Mouse (Mus musculus) mouse trophoblast stem cell (cell line): ENCODE measurements around the gene Ddx46.
"Not testable (repeated sequence)": the region's sequence is repeated elsewhere in the genome, so short reads cannot be mapped to it uniquely, and the experiment has no call there.

Experiments
- in situ Hi-C, 2 experiments: fragments of 300-500 bp; cut with MseI, MboI; formaldehyde crosslinking; loops; 2 replicates in 1 of 2; 3 replicates in 1 of 2; pipeline ENCODE4 v1.15.1; 2025

Gene Ddx46

DNA sequence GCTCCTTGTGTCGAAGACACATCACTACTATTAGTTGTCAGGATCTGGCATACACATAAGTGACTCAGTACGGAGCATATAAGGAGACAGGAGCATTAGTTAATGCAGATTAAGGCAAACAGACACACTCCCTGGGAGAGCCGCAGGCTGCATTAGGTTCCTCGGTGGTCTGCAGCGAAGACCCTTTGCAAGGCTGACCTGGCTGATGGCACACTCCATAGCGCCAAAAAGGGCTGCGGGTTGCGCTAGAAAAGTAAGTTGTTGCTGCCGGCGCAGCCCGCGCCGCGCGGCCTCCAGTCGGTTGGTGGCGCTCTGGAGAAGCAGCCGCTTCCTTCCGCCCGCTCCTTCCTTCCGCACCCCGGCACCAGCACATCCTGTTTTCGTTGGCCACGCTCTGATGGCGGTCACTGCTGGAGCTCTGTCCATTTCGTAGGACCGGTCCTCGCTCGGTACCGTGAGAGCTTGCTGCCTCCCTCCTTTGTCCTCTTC, at the start of gene Ddx46:
Gene Ddx46 (plus strand): TSS at position 389 of the 489 bp plus-strand sequence.
- in situ Hi-C loops, result loop anchor here in 1 of 2 experiments (5.0 kb wide), 1 partner anchor 32 kb away; no protein-coding TSS in a partner anchor

DNA sequence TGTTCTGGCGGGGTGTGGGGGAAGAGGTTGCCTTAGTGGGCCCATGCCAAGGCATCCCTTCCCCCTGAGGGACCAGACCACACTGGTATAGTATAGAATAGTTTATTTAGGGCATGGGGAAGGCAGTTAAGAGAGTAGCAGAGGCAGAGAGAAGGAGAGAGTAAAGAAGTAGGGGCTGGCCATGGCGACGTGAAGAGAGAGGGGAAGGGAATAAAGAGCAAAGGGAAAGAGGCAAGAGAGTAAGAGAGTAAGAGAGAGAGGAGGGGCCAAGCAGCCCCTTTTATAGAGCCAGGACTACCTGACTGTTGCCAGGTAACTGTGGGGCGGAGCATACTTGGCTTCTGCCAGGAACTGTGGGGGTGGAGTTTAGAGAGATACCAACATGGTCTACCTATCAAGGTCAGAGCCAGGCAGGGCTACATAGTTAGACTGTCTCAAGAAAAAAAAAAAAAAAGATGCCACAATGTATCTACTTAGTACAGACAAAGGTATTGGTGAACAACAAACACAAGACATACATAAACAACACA, 42.8 kb upstream of the Ddx46 start:
- in situ Hi-C loops, result no loop called here

DNA sequence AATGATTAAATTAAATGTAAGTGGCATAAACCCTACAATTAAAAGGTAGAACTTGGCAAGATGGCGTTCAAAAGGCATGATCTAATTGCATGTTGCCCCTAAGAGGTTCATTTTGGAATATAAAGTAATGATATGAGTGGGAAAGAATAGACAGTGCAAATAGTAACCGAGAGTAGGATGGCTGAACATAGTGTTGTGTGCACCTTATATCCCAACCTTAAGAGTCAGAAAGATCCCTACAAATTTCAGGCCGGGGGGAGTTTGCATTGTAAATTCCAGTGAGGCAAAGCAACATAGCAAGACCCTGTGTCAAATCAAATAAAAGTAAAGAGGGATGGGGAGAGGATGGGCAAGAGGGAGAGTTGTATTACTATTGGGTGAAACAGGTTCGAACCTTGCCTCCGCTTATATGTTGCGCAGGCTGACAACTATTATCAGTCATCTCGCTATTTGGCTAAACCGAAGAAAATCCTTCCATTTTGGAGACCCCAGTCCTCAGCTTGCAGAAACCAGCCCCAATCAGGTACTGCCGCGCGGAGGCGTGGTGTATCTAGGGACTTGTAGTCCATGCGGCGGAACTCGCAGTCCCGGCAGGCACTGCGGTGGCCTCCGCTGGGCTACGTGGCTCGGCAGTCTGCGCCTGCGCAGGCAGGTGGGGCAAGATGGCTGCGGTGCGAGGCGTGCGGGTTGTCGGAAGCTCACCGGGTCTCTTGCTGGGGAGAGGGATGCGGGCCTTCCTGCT, 42.1 kb upstream of the Ddx46 start:
- in situ Hi-C loops, result no loop called here

DNA sequence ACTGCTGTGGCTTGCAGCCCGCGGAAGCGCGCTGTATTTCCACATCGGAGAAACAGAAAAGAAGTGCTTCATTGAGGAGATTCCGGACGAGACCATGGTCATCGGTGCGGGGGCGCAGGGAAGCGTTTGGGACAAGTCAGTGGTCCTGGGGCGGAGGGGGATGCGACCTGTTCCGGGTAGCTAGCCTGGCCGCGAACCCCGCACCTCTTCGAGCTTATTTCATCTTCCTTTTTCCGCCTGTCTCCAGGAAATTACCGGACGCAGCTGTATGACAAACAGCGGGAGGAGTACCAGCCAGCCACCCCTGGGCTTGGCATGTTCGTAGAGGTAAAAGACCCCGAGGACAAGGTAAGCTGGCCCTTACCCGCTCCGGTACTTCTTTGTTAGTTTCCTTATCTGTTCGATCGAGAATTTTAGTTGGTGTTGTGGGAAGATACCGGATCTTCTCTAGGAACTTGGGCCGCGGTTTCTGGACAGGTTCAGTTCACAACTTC, 41.5 kb upstream of the Ddx46 start:
- in situ Hi-C loops, result no loop called here

DNA sequence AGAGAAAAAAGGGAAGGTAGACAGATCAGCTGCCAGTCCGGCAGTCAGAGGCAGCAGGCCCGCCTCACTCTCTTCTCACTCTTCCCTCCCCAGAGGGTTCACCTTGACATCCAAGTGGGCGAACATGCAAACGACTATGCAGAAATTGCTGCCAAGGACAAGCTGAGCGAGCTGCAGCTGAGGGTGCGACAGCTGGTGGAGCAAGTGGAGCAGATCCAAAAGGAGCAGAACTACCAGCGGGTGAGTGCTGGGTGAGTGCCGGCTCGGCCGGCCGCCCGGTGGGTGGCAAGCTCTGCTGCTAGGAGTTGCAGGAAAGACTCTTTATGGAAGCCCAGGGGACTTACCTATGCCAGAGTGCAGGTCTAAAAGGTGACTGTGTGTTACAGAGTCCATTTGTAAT, 39.5 kb upstream of the Ddx46 start:
- in situ Hi-C loops, result no loop called here

DNA sequence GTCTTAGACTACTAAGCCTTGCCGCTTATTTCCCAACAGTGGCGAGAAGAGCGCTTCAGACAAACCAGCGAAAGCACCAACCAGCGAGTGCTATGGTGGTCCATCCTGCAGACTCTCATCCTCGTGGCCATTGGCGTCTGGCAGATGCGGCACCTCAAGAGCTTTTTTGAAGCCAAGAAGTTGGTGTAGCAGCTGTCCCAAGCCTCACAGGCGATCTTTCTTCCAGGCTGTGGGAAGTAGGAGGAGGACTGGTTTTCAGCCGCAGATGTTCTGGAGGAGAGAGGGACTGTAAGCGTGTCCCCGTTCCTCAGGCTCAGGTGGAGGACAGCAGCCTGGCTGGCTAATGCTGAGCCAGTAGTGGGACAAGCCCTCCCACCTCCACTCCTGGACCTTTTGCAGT, 38.0 kb upstream of the Ddx46 start:
- in situ Hi-C loops, result no loop called here

DNA sequence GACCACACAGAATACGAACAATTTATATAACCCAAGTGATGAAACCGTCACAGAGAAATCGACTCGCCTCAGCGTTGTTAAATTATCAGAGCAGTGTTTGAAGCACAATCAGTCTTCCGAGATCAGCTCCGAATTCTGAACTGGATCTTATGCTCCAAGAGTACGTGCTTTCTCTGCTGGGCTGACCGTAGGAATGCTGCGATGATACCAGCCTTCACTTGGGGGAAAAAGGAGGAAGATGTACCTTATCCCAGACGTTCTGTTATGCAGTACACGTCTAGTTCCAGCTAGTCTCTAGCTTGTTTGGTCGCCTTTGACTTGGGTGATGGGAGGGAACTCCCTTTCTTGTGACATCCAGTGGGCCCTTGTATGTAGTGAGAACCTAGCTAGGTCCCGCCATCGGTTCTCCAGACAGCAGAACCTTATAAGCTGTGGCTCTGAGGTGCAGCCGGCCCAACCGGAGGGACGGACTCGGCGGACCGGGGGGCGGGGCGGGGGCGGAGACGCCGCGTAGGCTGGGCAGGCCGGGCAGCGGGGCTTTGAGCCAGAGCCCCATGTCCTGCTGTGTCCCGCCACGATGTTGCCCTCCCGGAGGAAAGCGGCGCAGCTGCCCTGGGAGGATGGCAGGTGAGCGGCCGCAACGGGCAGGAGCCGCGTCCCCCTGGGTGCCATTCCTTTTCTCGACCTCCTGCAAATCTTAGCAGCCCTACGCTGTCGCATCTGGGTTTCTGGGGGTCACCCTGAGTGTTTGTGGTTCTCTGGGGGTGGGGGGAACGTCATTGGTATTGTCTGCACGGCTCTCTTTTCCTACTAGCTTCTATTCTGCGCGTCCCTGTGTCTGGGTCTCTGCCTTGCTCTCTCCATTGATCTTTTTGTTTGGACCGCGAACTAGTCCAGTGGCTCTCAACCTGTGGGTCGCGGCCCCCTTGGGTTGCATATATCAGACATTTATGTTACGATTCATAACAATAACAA, 35.0 kb upstream of the Ddx46 start, which contains the start of gene B4galt7:
Gene B4galt7 (plus strand): TSS at position 331 of the 975 bp plus-strand sequence.
- in situ Hi-C loops, result loop anchor here in 1 of 2 experiments (5.0 kb wide), 1 partner anchor 37 kb away; the partner anchor contains the start of gene Ddx46

DNA sequence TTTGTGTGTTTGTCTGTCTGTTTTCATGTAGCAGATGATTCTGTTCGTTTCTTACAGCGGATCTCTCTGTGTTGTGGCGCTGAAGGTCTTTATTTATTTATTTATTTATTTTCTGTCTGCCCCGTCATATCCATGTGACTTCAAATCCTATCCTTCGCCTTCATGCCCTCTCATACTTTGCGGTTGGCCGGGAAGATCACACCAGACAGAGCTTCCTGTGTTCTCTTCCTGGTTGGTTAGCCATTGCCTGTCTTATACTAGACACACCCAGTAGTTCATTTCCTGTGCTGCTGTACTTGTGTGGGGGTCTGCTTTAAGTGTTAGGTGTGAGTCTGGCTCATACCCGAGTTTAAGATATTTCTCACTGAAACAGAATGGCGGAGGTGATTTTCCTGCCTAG, 34.2 kb upstream of the Ddx46 start:
- in situ Hi-C loops, result loop anchor here in 1 of 2 experiments (5.0 kb wide), 1 partner anchor 37 kb away; the partner anchor contains the start of gene Ddx46

DNA sequence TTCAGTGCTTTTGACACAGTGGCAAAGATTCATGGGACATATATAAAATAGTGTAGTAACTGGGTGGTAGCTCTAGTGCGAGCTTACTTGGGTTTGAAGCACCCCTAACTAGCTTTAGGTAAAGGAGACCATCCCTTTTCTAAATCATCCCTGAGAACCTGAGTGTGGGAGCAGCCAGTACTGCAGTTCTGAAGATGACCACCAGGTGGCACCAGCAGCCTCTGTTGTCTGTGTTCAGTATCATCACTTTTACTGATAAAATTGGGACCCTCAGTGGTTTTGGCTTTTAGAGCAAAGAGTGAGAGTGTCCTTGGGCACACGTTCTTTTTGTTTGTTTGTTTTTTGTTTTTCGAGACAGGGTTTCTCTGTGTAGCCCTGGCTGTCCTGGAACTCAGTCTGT, 33.2 kb upstream of the Ddx46 start:
- in situ Hi-C loops, result loop anchor here in 1 of 2 experiments (5.0 kb wide), 1 partner anchor 36 kb away; the partner anchor contains the start of gene Ddx46

DNA sequence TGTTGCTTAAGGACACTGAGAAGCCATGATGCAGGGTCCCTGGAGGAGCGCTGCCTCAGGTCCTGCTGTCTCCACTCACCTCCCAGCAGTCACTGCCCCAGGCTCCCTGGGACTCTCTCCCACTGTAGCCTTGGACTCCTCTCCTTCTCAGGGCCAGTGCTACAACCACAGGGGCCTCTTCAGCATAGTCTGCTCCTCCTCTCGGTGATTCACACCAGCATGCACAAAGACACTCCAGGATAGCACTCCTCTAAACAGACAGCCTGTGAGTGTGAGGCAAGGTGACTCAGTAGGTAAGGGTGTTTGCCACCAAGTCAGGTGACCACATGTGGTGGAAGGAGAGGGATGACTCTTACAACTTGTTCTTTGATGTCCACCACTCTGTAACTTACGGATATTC, 30.2 kb upstream of the Ddx46 start:
- in situ Hi-C loops, result loop anchor here in 1 of 2 experiments (5.0 kb wide), 1 partner anchor 33 kb away; the partner anchor contains the start of gene Ddx46

DNA sequence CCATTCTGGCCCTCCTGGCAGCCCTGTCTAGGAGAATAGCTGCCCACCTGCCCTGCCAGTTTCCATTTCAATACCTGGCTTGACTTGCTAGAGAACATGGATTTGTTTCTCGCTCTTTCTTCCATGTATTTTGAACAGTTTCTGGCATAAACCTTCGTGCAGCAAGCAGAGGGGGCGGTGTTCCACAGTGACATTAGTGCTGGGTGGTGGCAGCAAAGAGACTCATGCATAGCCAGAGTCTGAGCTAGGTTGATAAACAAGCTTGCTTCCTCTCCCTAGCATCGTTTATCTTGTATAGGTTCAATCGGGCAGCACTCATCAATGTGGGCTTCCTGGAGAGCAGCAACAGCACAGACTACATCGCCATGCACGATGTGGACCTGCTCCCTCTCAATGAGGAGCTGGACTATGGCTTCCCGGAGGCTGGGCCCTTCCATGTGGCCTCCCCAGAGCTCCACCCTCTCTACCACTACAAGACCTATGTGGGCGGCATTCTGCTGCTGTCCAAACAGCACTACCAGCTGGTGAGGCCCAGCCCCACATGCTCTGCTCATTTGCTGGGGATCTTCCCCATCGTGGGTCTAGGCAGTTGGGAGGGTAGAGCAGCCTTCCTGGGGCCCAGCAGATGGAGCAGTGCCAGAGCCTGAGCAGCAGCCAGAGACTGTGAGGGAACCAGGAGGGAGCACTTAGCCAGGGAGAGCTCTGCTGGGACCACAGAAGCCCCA, 27.8 kb upstream of the Ddx46 start:
- in situ Hi-C loops, result no loop called here

DNA sequence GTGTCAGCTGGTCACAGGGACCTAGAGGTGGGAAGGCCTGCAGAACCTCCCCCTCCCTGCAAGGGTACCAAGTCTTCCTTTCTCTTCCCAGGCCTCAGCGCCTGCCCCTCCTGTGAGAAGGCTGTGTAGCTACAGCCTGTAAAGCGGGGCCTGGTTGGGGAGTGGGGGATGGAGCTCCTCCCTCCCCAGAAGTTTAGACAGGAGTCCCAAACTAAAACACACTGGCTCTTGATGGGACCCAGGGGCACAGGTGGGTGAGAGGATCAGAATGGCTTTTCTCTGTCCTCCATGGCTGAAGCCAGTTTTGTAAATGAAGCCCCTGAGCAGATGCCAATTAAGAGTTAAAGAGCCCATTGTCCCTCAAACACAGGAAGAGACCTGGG, 27.2 kb upstream of the Ddx46 start:
- in situ Hi-C loops, result no loop called here

DNA sequence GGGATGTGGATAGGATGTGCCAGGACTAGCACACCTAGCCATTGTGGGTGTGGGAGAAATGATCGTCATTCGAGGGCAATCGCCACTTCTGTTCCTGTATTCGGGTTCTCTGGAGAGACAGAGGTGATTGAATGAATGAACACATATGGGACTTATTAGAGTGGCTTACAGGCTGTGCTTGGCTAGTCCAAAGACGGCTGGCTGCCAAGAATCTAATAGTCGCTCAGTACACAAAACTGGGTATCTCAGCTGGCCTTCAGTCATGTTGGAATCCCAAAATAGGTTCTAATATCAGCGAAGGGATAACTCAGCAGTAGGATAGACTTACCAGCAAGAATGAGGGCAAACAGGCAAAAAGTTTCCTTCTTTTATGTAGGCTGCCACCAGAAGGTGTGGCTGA, 22.8 kb upstream of the Ddx46 start:
- in situ Hi-C loops, result no loop called here

DNA sequence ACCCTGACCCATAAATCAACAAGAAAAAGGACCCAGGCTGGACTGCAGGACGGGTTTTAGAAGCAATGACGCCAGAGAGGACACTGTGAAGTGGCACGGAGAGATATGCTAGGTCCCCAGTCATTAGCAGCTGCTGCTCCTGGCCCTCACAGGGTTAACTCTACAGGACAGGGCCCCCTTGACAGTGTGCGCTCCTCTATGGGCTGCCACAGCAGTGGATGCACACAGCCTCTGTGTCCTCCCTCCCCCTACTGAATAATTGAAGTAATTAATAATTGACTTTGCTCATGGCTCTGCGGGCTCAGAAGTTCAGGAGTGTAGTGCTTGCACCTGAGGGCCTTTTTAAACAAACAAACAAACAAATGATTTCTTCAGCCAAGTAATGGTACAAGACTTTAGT, 21.4 kb upstream of the Ddx46 start:
- in situ Hi-C loops, result no loop called here

DNA sequence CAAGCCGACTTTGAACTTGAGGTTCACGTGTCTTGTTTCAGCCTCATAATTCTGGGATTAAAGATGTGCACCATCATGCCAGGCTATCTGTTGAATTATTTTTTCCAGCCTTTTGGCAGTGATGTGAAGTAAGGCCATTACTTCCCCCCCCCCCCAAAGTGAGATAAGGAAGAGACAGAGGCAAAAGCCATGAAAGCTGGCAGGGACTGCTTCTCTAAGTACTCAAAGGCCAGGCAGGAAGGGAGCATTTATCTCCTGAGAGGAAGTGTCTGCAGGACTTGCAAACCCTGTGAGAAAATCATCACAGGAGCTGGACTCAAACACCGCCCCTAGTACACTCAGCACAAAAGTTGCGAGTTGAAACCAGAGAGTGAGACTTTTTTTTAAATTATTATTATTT, 15.5 kb upstream of the Ddx46 start:
- in situ Hi-C loops, result no loop called here

DNA sequence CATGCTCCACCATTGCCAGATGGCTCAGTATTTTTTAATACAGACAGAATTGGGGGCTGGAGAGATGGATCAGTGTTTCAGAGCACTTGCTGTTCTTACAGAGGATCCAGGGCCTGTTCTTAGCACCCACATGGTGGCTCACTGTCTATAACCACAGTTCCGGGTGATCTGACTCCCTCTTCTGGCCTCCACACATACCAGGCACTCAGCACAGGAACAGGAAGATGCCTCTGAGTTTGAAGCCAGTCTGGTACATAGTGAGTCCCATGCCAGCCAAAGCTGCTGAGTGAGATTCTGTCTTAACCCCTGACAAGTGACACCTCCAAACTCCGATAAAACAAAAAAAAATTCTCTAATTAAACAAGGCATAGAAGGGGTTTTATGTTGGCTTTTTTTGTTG, 14.6 kb upstream of the Ddx46 start:
- in situ Hi-C loops, result no loop called here

DNA sequence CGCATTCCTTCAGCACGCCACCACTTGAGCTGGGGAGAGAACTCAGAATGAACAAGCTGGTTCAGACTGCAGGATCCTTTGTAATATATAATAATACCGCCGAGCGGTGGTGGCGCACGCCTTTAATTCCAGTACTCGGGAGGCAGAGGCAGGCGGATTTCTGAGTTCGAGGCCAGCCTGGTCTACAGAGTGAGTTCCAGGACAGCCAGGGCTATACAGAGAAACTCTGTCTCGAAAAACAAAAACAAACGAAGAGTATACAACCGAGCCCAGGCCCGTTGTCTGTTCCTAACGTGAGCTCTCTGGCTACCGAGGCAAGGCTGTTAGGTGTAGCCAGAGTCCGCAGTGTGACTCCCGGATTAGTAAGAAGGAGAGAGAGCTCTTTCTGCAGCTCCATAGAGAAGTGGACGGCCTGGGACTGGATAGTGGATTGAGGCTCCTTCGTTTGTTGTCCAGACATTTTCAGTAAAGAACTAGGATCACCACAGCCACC, 12.6 kb upstream of the Ddx46 start:
- in situ Hi-C loops, result not testable (repeated sequence)

DNA sequence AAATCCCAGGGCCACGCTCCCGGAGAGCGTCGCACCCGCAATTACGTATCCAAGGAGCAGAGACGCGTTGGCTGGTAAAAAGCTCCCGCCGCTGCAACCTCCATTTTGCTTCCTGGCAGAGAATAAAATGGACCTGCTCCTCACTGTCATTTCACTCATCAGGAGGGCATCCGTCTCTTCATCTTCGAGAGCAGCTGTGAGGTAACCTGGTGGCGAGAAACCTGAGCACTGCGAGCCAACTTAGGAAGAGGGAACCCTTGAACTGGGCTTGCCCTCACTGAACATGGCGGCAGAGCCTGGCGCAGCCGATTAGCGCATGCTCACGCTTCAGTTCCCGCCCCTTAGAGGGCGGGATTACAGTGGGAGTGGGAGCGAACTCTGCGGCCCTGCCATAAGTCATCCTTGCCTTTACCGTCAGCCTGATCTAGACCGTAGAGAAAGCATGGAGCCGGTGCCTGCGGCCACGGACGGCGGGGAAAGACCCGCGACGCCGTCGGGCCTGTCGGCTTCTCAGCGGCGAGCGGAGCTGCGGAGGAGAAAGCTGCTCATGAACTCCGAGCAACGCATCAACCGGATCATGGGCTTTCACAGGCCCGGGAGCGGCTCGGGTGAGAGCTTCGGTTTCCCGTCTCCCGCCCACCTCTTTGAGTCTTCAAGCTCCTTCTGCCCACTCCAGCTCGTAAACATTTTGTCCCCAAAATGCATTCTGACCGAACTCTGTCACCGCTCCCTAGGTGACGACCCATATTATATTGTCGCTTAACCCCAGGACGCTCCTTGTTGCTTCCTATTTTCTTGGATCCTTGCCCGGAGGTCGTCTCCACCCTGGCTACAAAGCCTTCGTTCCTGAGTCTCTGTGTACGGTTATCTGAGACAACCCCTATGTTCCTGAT, 11.9 kb upstream of the Ddx46 start, which contains the start of gene Caml:
Gene Caml (plus strand): TSS at position 357 of the 893 bp plus-strand sequence.
- in situ Hi-C loops, result no loop called here

DNA sequence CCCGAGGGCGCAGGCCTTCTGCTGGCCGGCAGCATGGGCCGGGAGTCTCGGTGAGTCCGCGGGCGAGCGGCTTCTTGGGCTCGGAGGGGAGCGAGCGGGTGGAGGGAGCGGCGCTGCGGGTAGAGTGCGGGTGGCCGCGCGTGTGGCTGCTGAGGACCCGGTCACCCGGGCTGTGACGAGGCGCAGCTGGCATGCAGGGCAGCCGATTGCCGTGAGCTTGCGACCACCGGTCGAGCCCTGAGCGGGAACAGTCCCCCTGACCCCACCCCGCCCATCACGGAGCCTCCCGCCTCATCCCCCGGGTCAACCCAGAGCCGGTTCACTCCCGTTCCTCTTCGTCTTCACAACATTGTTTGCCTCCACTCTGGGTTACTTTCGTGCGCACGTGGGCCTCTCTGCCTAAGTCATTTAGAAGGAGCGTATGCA, 332 bp downstream of the Ddx46 start:
- in situ Hi-C loops, result loop anchor here in 1 of 2 experiments (5.0 kb wide), 1 partner anchor 33 kb away; no protein-coding TSS in a partner anchor
